ENCODE assay signal across 8 mouse cellular contexts in genomic region chr4:118362879-118363278, GRCm38 (mm10).
"Had no signal": no experiment of that assay in that cellular context is flagged by ENCODE, and none has a peak within 500 bp of the region (broad histone marks: within the 10 kb centered on the region; RNA-seq: fewer than 3 reads in every experiment).

No protein-coding gene starts in this region.

- DNase-seq: left cerebral cortex, postnatal 4 days; lung, embryonic 14.5 days; lung, postnatal 14 days; retina, postnatal 1 day; right cerebral cortex, postnatal 4 days; spleen, adult 18-20 months; thymus, adult 2 months; thymus, postnatal 36 days had no signal
